Comparison of ENCODE assay signal across 28 mouse cellular contexts in the genomic region with DNA sequence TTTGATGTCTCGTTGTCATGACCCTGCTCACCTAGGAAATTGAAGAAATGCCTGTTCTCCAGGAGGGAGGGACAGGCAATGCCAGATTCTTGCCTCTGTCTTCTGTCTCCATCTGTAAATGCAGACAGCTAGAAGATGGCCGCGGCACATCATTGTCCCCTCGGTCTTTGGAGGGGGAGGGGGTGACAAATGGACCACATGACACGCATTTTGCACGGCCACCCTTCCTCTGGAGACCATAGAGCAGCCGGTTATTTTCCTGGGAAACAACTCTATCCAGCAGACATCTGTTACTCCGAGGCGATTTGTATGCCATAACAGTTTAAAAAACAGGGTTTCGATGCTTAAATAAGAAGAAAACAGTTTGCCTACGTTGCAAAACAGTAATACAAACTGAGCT. TPM values are rescaled to one million over a fixed set of nuclear protein-coding genes. Genes with fewer than 3 reads are reported as not detected.
DNase-seq lines count a peak whose midpoint lies in the region; ATAC-seq and TF ChIP-seq lines count a peak whose summit lies in the region.
"Had no signal": no experiment of that assay in that cellular context is flagged by ENCODE, and none has a peak within 500 bp of the region (broad histone marks: within the 10 kb centered on the region; RNA-seq: fewer than 3 reads in every experiment).

No protein-coding gene starts in this region.

- no peak for TF ChIP-seq POLR2A in lung, adult 2 months (IDR thresholded peaks at IDR 0.05; ENCODE audit: borderline replicate concordance, extremely low read depth, low read depth, low read length)
- TF ChIP-seq POLR2A in kidney, adult 2 months (IDR thresholded peaks at IDR 0.05; ENCODE audit: low read depth, low read length) = no peak

- no peaks in the 10 kb centered on the region for H3K4me1 ChIP-seq in hindbrain, embryonic 16.5 days (ENCODE audit: control insufficient read depth, insufficient read depth, low read depth, low read length)
- peaks cover 8% of the 10 kb centered on the region; the same call in 1 of the 2 replicates for H3K4me1 ChIP-seq in hindbrain, embryonic 10.5 days (replicated peaks)
- peaks cover 28% of the 10 kb centered on the region for H3K4me1 ChIP-seq in lung, embryonic 16.5 days (replicated peaks; ENCODE audit: control insufficient read depth, insufficient read depth, low read length)
- H3K4me1 ChIP-seq in lung, adult 2 months (ENCODE audit: control insufficient read depth, insufficient read depth, low read length) = peaks cover 4% of the 10 kb centered on the region; the same call in 1 of the 2 replicates
- peaks cover 8% of the 10 kb centered on the region for H3K4me1 ChIP-seq in stomach, embryonic 16.5 days (ENCODE audit: control insufficient read depth, insufficient read depth, low read length)
- H3K4me1 ChIP-seq in stomach, postnatal 0 days (replicated peaks; ENCODE audit: control insufficient read depth, insufficient read depth) = peaks cover 5% of the 10 kb centered on the region
- H3K4me1 ChIP-seq in kidney, adult 2 months (ENCODE audit: control insufficient read depth, insufficient read depth, low read length) = no peaks in the 10 kb centered on the region
- H3K4me1 ChIP-seq: forebrain, embryonic 12.5 days; liver, embryonic 15.5 days; midbrain, embryonic 13.5 days had no signal

- H3K36me3 ChIP-seq in hindbrain, embryonic 16.5 days (ENCODE audit: control insufficient read depth, insufficient read depth, low read length) = no peaks in the 10 kb centered on the region
- no peaks in the 10 kb centered on the region for H3K36me3 ChIP-seq in hindbrain, embryonic 10.5 days
- H3K36me3 ChIP-seq in lung, embryonic 16.5 days (ENCODE audit: control insufficient read depth, insufficient read depth, low read length) = no peaks in the 10 kb centered on the region
- H3K36me3 ChIP-seq in stomach, embryonic 16.5 days (ENCODE audit: control insufficient read depth, insufficient read depth, low read length) = no peaks in the 10 kb centered on the region
- no peaks in the 10 kb centered on the region for H3K36me3 ChIP-seq in stomach, postnatal 0 days (ENCODE audit: control insufficient read depth, insufficient read depth, low read length)
- no peaks in the 10 kb centered on the region for H3K36me3 ChIP-seq in kidney, adult 2 months (ENCODE audit: control insufficient read depth, insufficient read depth, low read length)
- H3K36me3 ChIP-seq: embryonic facial prominence, embryonic 13.5 days; forebrain, embryonic 12.5 days; heart, embryonic 13.5 days; limb, embryonic 10.5 days; liver, embryonic 15.5 days; midbrain, embryonic 13.5 days had no signal

- no peaks in the 10 kb centered on the region for H3K9me3 ChIP-seq in hindbrain, embryonic 16.5 days (ENCODE audit: control insufficient read depth, low read length)
- no peaks in the 10 kb centered on the region for H3K9me3 ChIP-seq in hindbrain, embryonic 10.5 days
- no peaks in the 10 kb centered on the region for H3K9me3 ChIP-seq in lung, embryonic 16.5 days (ENCODE audit: control insufficient read depth, low read length)
- H3K9me3 ChIP-seq in stomach, embryonic 16.5 days (replicated peaks; ENCODE audit: control insufficient read depth, low read length) = no peaks in the 10 kb centered on the region
- no peaks in the 10 kb centered on the region for H3K9me3 ChIP-seq in stomach, postnatal 0 days (ENCODE audit: control insufficient read depth, low read length)
- H3K9me3 ChIP-seq: embryonic facial prominence, embryonic 13.5 days; forebrain, embryonic 12.5 days; G1E; heart, embryonic 13.5 days; limb, embryonic 10.5 days; liver, embryonic 15.5 days; midbrain, embryonic 13.5 days had no signal

- no peak for TF ChIP-seq EP300 in stomach, postnatal 0 days (optimal IDR thresholded peaks at IDR 0.05)

- TF ChIP-seq CTCF in lung, adult 2 months (IDR thresholded peaks at IDR 0.05; ENCODE audit: insufficient read depth, low read length) = no peak
- no peak for TF ChIP-seq CTCF in stomach, postnatal 0 days (IDR thresholded peaks at IDR 0.05; ENCODE audit: low read depth)
- TF ChIP-seq CTCF in kidney, adult 2 months (conservative IDR thresholded peaks at IDR 0.05; ENCODE audit: insufficient read depth, insufficient read length, low read depth, low read length) = no peak

- H3K9ac ChIP-seq in hindbrain, embryonic 16.5 days (ENCODE audit: low read depth, low read length) = no peak overlapping the region
- no peak overlapping the region for H3K9ac ChIP-seq in lung, embryonic 16.5 days (ENCODE audit: low read length)
- no peak overlapping the region for H3K9ac ChIP-seq in stomach, embryonic 16.5 days (ENCODE audit: low read length)
- H3K9ac ChIP-seq in stomach, postnatal 0 days (ENCODE audit: low read length) = no peak overlapping the region
- H3K9ac ChIP-seq: embryonic facial prominence, embryonic 13.5 days; forebrain, embryonic 12.5 days; heart, embryonic 13.5 days; liver, embryonic 15.5 days; midbrain, embryonic 13.5 days had no signal

- H3K4me2 ChIP-seq in hindbrain, embryonic 16.5 days (ENCODE audit: low read length) = peak overlapping the region; percentile 5; the same call in 1 of the 2 replicates
- H3K4me2 ChIP-seq in lung, embryonic 16.5 days (ENCODE audit: low read depth, low read length) = no peak overlapping the region
- H3K4me2 ChIP-seq in stomach, embryonic 16.5 days (ENCODE audit: low read depth, low read length) = no peak overlapping the region
- H3K4me2 ChIP-seq in stomach, postnatal 0 days (replicated peaks; ENCODE audit: low read depth) = no peak overlapping the region
- H3K4me2 ChIP-seq: embryonic facial prominence, embryonic 13.5 days; forebrain, embryonic 12.5 days; heart, embryonic 13.5 days; liver, embryonic 15.5 days; midbrain, embryonic 13.5 days had no signal

- WGBS in hindbrain, embryonic 16.5 days = 45% methylated on average over 11 of the region's 11 CpGs
- 78% methylated on average over 11 of the region's 11 CpGs for WGBS in hindbrain, embryonic 10.5 days
- 44% methylated on average over 11 of the region's 11 CpGs for WGBS in lung, embryonic 16.5 days
- 47% methylated on average over 11 of the region's 11 CpGs for WGBS in lung, adult 2 months
- WGBS in stomach, embryonic 16.5 days = 43% methylated on average over 11 of the region's 11 CpGs
- 57% methylated on average over 11 of the region's 11 CpGs for WGBS in stomach, postnatal 0 days
- 58% methylated on average over 11 of the region's 11 CpGs for WGBS in kidney, adult 2 months

- no peak overlapping the region for H3K4me3 ChIP-seq in hindbrain, embryonic 16.5 days (ENCODE audit: low read length)
- H3K4me3 ChIP-seq in hindbrain, embryonic 10.5 days = no peak overlapping the region
- H3K4me3 ChIP-seq in lung, embryonic 16.5 days (ENCODE audit: low read length) = no peak overlapping the region
- no peak overlapping the region for H3K4me3 ChIP-seq in lung, adult 2 months (replicated peaks; ENCODE audit: extremely low read depth, low read depth, low read length)
- no peak overlapping the region for H3K4me3 ChIP-seq in stomach, embryonic 16.5 days (replicated peaks; ENCODE audit: low read length)
- H3K4me3 ChIP-seq in stomach, postnatal 0 days (ENCODE audit: low read depth, low read length) = no peak overlapping the region
- H3K4me3 ChIP-seq in kidney, adult 2 months (ENCODE audit: insufficient read depth, low read depth, low read length) = no peak overlapping the region
- H3K4me3 ChIP-seq: embryonic facial prominence, embryonic 13.5 days; erythroblast, embryonic 14.5 days; forebrain, embryonic 12.5 days; heart, adult 2 months; heart, embryonic 13.5 days; limb, embryonic 10.5 days; liver, embryonic 15.5 days; midbrain, embryonic 13.5 days; myocyte had no signal

- no peak overlapping the region for H3K27ac ChIP-seq in hindbrain, embryonic 16.5 days (ENCODE audit: low read depth, low read length)
- no peak overlapping the region for H3K27ac ChIP-seq in hindbrain, embryonic 10.5 days
- H3K27ac ChIP-seq in lung, embryonic 16.5 days (ENCODE audit: low read length) = peak overlapping the region; percentile 38
- H3K27ac ChIP-seq in stomach, embryonic 16.5 days (ENCODE audit: low read length) = 0 out of 2 replicates have a peak overlapping the region, but pooled peaks have one; percentile 40
- no peak overlapping the region for H3K27ac ChIP-seq in stomach, postnatal 0 days (replicated peaks)
- no peak overlapping the region for H3K27ac ChIP-seq in kidney, adult 2 months (ENCODE audit: insufficient read depth, low read depth, low read length)
- H3K27ac ChIP-seq: embryonic facial prominence, embryonic 13.5 days; forebrain, embryonic 12.5 days; heart, adult 2 months; heart, embryonic 13.5 days; limb, embryonic 10.5 days; liver, embryonic 15.5 days; midbrain, embryonic 13.5 days had no signal

- no peaks in the 10 kb centered on the region for H3K27me3 ChIP-seq in hindbrain, embryonic 16.5 days (replicated peaks; ENCODE audit: control insufficient read depth, insufficient read depth, low read length)
- no peaks in the 10 kb centered on the region for H3K27me3 ChIP-seq in hindbrain, embryonic 10.5 days (ENCODE audit: insufficient read depth, poor library complexity, severe bottlenecking)
- H3K27me3 ChIP-seq in lung, embryonic 16.5 days (ENCODE audit: control insufficient read depth, insufficient read depth, low read depth, low read length) = no peaks in the 10 kb centered on the region
- H3K27me3 ChIP-seq in stomach, embryonic 16.5 days (ENCODE audit: control insufficient read depth, insufficient read depth, low read length) = no peaks in the 10 kb centered on the region
- no peaks in the 10 kb centered on the region for H3K27me3 ChIP-seq in stomach, postnatal 0 days (ENCODE audit: control insufficient read depth, insufficient read depth, low read length)
- H3K27me3 ChIP-seq in kidney, adult 2 months (replicated peaks; ENCODE audit: control insufficient read depth, insufficient read depth, low read length) = no peaks in the 10 kb centered on the region
- H3K27me3 ChIP-seq: CH12.LX; embryonic facial prominence, embryonic 13.5 days; forebrain, embryonic 12.5 days; liver, embryonic 15.5 days; midbrain, embryonic 13.5 days; Patski had no signal

- no peak for DNase-seq in hindbrain, embryonic 10.5 days (ENCODE audit: low spot score)
- no peak for DNase-seq in lung, adult 2 months
- DNase-seq in stomach, postnatal 0 days (ENCODE audit: low spot score) = no peak
- no peak for DNase-seq in kidney, adult 2 months
- DNase-seq: adrenal gland, postnatal 36 days; B cell, adult 2 months; cerebellum, adult 11 months; cerebellum, adult 9-11 months; gastrocnemius, postnatal 36 days; heart, adult 2 months; heart, postnatal 14 days; kidney, adult 8-10 months; kidney, postnatal 10 days; liver had no signal

- ATAC-seq in hindbrain, embryonic 16.5 days = no peak
- peak; percentile 81 for ATAC-seq in lung, embryonic 16.5 days (ENCODE audit: low read depth)
- peak; percentile 23; the same call in 1 of the 2 replicates for ATAC-seq in stomach, embryonic 16.5 days (ENCODE audit: insufficient read depth, low FRiP score)
- no peak for ATAC-seq in stomach, postnatal 0 days (ENCODE audit: low FRiP score, low TSS enrichment)
- ATAC-seq: midbrain, embryonic 13.5 days; Patski had no signal

RNA-seq across cellular contexts. Expression of gene Rgs10, which starts 51.9 kb away (rescaled TPM):
- polyA plus RNA-seq in hindbrain, embryonic 16.5 days (2015; fragmentation: Nextera tagmentation; extraction: Ambion mirVana) = 69.3 and 82.4 TPM in 2 replicates
- polyA plus RNA-seq in hindbrain, embryonic 10.5 days (2016; fragmentation: Nextera tagmentation; extraction: Ambion mirVana) = 6.8 and 11.5 TPM in 2 replicates
- polyA plus RNA-seq in lung, embryonic 16.5 days (2015; fragmentation: Nextera tagmentation; extraction: Ambion mirVana) = 42.9 and 45.9 TPM in 2 replicates
- 11.1 and 13.7 TPM in 2 replicates for polyA plus RNA-seq in lung, adult 2 months (2012; rRNA removed)
- 23.7 and 24.0 TPM in 2 replicates for polyA plus RNA-seq in stomach, embryonic 16.5 days (2015; fragmentation: Nextera tagmentation; extraction: Ambion mirVana)
- 24.5 and 28.9 TPM in 2 replicates for polyA plus RNA-seq in stomach, postnatal 0 days (2015; fragmentation: Nextera tagmentation; extraction: Ambion mirVana)
- 2.3 and 5.1 TPM in 2 replicates for polyA plus RNA-seq in kidney, adult 2 months (2012; rRNA removed)

Comparison
In these comparisons a context has a peak if more than half of its experiments do, and no peak if none do; other contexts are left out.
1. ATAC-seq: peak in lung, embryonic 16.5 days (single experiment) and stomach, embryonic 16.5 days (single experiment); none in hindbrain, embryonic 16.5 days (single experiment) and stomach, postnatal 0 days (single experiment).
2. H3K27ac ChIP-seq: peak in lung, embryonic 16.5 days (single experiment) and stomach, embryonic 16.5 days (single experiment); none in hindbrain, embryonic 16.5 days (single experiment), hindbrain, embryonic 10.5 days (single experiment), stomach, postnatal 0 days (single experiment) and kidney, adult 2 months (single experiment).